Mouse (Mus musculus) heart, postnatal 4 days (tissue): ENCODE data around the gene Ankmy1. TPM values are rescaled to one million over a fixed set of nuclear protein-coding genes. Genes with fewer than 3 reads are reported as not detected.

Experiments
- DNase-seq: peaks from one replicate; pipeline ENCODE4 v3.0.0; 2021
- total RNA-seq, 2 experiments: library from RNA; stranded (reverse); gene quantifications; 2 replicates each; pipeline ENCODE4 v1.2.3; 2021

Ankmy1 gene
- total RNA-seq, 2 experiments from 2014 or later = 0.14 TPM; not detected in 1

DNA sequence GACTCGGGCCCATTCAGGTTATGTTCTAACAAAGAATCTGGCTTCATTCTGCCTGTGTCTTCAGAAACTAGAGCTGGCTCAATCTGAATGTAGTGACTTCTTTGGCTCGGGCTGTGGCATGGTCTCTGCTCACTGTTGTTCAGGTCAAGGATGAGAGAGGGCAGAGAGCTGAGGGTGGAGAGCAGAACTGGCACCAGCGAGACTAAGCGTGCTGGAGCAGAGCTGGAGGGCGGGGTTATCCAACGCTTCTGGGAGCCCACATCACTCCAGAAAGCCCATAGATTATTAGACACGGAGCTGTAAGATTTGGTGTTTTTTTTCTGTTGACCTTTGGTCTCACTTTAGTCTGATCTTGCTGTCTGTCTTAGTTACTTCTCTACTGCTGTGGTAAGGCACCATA, 30.0 kb downstream of the Ankmy1 start:
- DNase-seq = no peak

GRCm38 (mm10) chr1:92869985-92870384, 32.7 kb downstream of the Ankmy1 start:
- DNase-seq = no peak

GRCm38 (mm10) chr1:92866170-92866569, 36.5 kb downstream of the Ankmy1 start:
- no peak for DNase-seq

DNA sequence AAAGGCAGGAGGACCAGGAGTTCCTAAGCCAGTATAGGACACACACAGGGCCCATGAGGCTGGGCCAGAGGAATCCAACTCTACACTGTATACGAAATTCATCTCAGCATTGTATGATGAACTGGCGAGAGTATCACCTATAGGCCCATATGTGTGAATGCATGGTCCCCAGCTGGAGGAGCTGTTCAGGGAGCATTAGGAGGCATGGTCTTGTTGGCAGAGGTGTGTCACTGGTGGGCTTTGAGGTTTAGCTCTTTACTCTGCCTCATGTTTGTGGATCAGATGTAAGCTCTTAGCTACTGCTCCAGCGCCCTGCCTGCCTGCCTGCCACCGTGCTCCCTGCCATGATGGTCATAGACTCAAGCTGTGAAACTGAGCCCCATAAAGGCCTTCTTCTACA, 39.4 kb downstream of the Ankmy1 start:
- no peak for DNase-seq

DNA sequence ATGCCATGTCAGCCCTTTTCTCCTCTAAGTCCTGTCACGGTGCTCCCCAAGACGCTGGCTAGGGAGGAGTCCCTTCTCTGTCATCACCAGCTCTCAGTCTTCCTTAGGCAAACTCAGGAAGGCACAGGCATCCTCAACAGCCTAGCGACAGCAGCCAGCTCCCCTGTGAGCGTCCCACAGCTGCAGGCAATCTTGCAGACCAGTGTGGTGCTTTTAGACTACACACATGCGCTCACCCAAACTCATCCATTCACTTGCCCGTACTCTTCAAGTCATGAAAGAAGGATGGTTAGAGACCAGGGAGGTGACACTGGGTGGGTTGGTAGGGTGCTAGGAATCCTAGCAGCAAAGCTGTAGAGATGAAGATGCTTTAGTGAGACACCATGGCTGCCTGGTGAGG, 41.2 kb downstream of the Ankmy1 start:
- DNase-seq = no peak

DNA sequence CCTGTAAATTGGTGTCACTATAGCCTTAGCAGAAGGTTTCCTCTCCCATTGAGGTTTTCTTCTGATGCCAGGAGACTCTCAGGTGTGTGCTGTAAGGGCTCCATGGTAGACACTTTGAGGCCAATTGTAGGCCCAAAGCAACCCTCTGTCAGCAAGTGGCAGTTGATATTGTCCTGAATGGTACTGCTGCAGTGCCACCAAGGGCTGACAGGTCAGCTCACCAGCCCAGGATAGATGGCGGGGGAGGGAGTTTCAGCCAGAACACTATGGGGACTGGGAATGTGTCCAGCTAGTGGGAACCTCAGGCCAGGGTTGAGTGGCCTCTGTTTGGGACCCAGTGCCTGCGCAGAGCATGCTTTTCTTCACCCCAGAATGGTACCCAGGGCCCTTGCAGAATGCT, 50.3 kb downstream of the Ankmy1 start:
- peak; percentile 29 for DNase-seq

DNA sequence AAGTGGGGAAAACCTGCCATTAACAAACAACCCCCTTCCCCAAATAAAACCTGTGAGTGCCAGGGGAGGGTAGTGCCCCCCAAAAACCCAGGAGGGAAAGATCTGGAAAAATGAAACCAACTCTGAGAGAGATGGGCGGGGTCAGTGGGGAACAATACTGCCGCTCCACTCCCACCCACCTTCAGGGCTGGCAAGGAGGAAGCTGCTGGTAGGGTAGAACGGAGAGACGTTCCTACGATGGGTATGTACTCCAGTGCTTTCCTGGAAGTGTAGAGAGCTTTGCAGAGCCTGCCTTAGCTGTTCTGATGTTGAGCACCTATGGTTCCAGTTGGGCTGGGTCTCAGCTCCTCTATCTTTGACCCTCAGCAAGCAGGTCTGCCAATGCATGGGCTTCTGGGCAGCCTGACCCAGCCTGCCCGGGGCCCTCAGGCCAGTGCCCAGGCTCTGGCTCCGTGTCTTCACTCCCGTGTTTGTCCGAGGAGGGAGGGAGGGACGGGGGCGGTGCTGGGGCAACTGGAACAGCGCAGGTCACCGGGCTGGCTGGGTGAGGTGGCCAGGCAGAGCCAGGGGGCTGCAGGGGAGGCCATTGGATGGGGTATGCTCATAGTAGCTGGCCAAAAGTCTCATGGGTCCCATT, 52.6 kb downstream of the Ankmy1 start:
- no peak for DNase-seq

GRCm38 (mm10) chr1:92849491-92849890, 53.2 kb downstream of the Ankmy1 start:
- no peak for DNase-seq

DNA sequence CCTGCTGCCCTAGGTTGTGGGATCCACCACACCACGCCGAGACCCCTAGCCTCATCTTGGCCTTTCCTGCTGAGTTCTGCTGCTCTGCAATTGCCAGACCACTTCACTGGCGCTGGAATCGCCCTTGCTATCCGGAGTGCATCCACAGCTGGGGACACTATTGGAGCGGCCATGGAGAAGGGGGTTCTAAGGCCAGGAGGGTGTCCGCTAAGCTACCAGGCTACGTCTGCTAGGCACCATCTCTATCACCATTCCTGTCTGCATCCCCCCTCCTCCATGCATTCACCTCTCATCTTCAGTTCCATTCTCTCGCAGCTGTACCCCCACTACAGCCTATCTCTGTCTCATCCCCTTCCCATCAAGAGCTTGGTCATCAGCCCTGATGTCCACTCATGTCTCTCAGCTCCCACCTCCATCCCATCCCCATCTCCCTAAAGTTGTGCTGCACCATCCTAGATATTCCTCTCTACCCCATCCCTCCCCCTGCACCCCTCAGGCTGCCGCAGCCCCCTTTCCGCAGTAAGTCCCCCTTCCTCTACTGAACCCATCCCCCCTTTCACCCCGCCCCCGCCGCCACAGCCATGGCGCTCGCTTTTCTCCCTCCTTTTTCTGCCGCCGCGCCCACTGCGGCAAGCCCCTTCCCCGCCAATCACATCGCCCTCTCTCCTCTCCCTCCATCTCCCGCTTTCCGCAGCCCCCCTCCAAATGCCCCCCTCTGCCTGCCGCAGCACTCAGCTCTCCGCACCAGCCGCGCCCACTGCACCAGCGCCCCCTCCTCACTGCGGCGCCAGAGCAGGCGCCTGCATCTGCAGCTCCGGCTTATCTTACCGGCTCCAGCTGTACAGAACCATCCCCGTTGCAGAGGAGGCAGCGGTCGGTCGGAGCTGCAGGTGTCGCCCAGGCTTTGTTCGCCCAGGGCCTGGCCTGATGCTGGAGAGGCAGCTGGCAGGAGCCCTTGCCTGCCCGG, 54.5 kb downstream of the Ankmy1 start:
- no peak for DNase-seq

DNA sequence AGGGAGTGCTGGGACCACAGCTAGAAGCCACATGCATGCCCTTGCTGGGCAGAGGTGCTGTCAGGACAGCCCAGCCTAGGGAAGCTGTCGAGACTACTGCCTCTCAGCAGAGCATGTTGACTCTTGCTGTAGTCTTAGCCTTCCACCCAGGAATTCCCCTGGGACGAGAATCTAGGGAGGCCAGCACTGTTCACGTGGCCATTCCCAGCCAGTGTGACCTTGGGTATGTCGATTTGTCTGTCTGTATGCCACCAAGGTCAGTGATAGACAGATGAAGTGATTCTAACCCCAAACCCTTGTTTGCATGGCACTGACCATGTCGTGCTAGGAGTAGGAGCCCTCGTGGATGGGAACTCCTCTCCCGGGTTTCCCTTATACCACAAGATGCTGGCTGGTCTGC, 56.8 kb downstream of the Ankmy1 start:
- no peak for DNase-seq

- no peak for DNase-seq
Observed at GRCm38 (mm10) chr1:92841427-92841826, 61.3 kb downstream of the Ankmy1 start.

GRCm38 (mm10) chr1:92840231-92840890, 62.3 kb downstream of the Ankmy1 start:
- DNase-seq = peak; percentile 30

- no peak for DNase-seq
Observed at GRCm38 (mm10) chr1:92839211-92839610, 63.5 kb downstream of the Ankmy1 start.

GRCm38 (mm10) chr1:92837931-92838833, 64.5 kb downstream of the Ankmy1 start:
- peak; percentile 46 for DNase-seq

- peak; percentile 90 for DNase-seq
Observed at GRCm38 (mm10) chr1:92833987-92834706, 68.6 kb downstream of the Ankmy1 start.

DNA sequence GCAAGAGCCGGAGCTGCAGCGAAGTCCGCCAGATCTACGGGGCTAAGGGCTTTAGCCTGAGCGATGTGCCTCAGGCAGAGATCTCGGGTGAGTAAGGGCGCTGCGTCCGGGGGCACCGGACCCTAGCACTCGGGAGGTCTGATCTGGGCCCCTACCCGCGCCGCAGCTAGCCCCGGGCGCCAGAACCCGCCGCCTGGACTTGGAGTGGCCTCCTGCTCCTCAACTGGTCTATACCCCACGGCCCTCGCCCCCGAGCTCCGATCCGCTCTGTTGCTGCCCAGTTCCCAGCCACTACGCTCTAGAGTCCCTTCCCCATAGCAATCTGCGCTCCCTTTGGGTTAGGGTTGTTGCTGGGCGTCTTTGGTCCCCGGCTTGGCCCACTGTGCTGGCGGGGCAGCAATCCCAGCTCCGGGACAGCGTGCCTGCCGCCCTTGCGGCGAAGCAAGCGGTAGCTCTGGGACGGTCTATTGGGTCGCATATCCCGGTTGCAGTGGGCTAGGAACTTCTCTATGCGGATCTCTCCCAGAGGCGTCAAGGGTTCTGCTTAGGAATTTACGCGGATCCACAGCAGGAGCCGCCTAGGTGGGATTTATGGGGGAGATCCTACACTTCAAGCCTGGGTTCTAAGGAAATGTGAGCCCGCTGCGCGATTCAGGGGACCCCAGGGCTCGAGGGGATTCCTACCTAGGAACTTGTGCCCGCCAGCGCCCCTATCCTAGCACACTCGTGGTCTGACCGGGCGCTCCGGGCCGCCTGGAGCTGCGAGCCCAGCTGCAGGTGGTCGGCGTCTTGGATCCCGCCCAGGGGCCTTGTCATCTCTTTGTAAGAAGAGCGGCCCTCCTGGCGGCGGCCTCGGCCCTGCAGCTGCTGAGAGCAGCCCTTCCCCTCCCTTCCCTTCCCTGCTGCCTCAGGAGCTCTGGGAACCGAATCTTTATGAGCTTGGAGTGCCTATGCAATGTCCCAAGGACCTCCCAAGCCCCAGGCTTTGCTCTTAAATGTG, 70.4 kb downstream of the Ankmy1 start:
- DNase-seq = peak; percentile 75

GRCm38 (mm10) chr1:92831188-92832001, 71.3 kb downstream of the Ankmy1 start, which contains the start of gene Gpc1:
Gene Gpc1, plus strand, starts transcription at chr1:92831645.
- DNase-seq = peak; percentile 77

- DNase-seq = no peak
Observed at GRCm38 (mm10) chr1:92830626-92831187, 72.0 kb downstream of the Ankmy1 start.
